Mouse (Mus musculus) embryonic facial prominence, embryonic 12.5 days (tissue): ENCODE measurements around the gene Fam102a. TPM values are rescaled to one million over a fixed set of nuclear protein-coding genes. Genes with fewer than 3 reads are reported as not detected.

ENCODE experiments used
- ATAC-seq: fragments of 200-750 bp; cut with Nextera tagmentation; 2 replicates; pipeline ENCODE4 v1.8.0; 2017; ENCODE audit not compliant: insufficient number of reproducible peaks, insufficient read depth, low FRiP score, low TSS enrichment
- H3K27ac ChIP-seq: fragments of 300-500 bp; sonication (generic); 2 replicates; pipeline ENCODE4 v1.5.1; 2016; ENCODE audit warnings: mild to moderate bottlenecking
- H3K27me3 ChIP-seq: fragments of 300-500 bp; sonication (generic); 2 replicates; pipeline ENCODE4 v1.6.1; 2016; ENCODE audit warnings: mild to moderate bottlenecking, moderate library complexity
- H3K36me3 ChIP-seq: fragments of 300-500 bp; sonication (generic); 2 replicates; pipeline ENCODE4 v1.6.1; 2016; ENCODE audit warnings: mild to moderate bottlenecking
- H3K4me1 ChIP-seq: fragments of 300-500 bp; sonication (generic); 2 replicates; pipeline ENCODE4 v1.6.1; 2016
- H3K4me2 ChIP-seq: fragments of 300-500 bp; sonication (generic); replicated peaks from 2 replicates; pipeline ENCODE4 v1.6.1; 2016; ENCODE audit warnings: mild to moderate bottlenecking, moderate library complexity
- H3K4me3 ChIP-seq: fragments of 300-500 bp; sonication (generic); 2 replicates; pipeline ENCODE4 v1.5.1; 2016; ENCODE audit warnings: mild to moderate bottlenecking
- H3K9ac ChIP-seq: fragments of 300-500 bp; sonication (generic); 2 replicates; pipeline ENCODE4 v1.6.1; 2016; ENCODE audit warnings: mild to moderate bottlenecking, moderate library complexity
- H3K9me3 ChIP-seq: fragments of 300-500 bp; sonication (generic); 2 replicates; pipeline ENCODE4 v1.6.1; 2016; ENCODE audit warnings: mild to moderate bottlenecking, moderate library complexity
- WGBS: fragments of 180-500 bp; shearing (Covaris S2); methylation state at CpG from one replicate; pipeline ENCODE4 v1.1.7; 2016; 5-methylcytosine and 5-hydroxymethylcytosine counted together
- polyA plus RNA-seq: library from polyadenylated mRNA; unstranded; fragments of >200 nt; fragmentation: Nextera tagmentation; extraction: Ambion mirVana; gene quantifications from 2 replicates; pipeline ENCODE4 v1.2.1, GENCODE M21; 2016

Gene Fam102a
- polyA plus RNA-seq, 1 experiment from 2014 or later = 17.0 TPM

DNA sequence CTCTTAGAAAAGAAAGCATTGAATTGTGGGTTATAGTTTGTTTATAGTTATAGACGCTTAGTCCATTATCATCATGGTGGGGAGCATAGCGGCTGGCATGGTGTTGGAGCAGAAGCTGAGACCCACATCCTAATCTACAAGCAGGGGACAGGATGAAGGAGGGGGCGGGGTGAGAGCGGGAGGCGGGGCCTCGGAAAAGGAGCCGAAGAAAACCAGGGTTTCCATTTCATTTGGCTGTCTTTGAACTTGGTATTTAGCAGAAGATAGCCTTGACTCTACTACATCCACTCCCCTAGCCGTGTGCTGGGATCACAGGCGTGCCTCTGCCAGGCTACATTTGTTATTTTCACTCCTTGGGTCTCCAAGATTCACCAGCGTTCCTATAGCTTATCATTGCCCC, 69.5 kb downstream of the Fam102a start:
- no peak for ATAC-seq
- peaks cover 36% of the 10 kb centered on the region for H3K4me1 ChIP-seq
- H3K27me3 ChIP-seq = no peaks in the 10 kb centered on the region
- no peaks in the 10 kb centered on the region for H3K9me3 ChIP-seq
- H3K9ac ChIP-seq = no peak overlapping the region
- no peak overlapping the region for H3K4me3 ChIP-seq
- H3K27ac ChIP-seq = no peak overlapping the region
- no peaks in the 10 kb centered on the region for H3K36me3 ChIP-seq
- WGBS = 51% methylated on average over 10 of the region's 10 CpGs
- H3K4me2 ChIP-seq = no peak overlapping the region

DNA sequence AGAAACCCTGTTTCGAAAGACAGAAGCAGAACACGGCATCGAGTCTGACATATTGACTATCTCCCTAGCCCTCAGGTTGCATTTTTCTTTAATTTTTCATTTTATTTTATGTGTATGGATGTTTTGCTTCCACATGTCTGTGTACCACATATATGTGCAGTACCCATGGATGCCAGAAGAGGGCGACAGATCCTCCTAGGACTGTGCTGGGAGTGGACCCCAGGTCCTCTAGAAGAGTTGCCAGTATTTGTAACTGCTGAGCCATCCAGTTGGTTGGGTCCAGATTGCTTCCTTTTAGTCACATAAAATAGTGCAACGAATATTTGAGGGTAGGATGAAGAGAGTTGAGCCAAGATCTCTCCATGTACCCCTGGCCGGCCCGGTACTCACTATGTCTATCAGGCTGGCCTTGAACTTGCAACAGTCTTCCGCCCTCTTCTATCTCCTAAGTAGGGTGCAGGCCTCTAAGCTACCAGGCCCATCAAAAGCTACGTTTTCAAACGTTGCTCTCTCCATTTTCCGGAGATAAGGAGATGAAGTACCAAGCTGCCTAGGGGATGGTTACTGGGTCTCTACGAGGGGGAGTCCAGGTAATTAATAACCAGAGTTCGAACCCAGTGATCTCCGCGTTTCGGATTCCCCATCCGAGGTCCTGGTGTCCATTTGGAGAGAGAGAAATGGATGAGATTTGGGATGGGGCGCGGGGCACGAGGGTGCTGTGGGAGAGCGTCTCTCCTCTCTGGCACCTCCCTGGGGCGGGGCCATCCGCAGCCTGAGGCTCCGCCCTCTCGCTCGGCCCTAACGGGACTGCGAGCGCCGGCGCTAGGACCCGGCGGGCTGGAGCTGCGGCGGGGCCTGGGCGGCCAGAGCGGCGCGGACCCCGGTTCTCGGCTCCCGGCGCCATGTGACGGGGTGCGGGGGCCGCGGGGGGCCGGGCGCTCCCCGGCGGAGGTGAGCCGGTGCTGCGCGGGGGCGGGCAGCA, 71.3 kb downstream of the Fam102a start:
- peak; percentile 65; the same call in 1 of the 2 replicates for ATAC-seq
- WGBS = 11% methylated on average over 52 of the region's 55 CpGs
- H3K4me1 ChIP-seq = peaks cover 42% of the 10 kb centered on the region

DNA sequence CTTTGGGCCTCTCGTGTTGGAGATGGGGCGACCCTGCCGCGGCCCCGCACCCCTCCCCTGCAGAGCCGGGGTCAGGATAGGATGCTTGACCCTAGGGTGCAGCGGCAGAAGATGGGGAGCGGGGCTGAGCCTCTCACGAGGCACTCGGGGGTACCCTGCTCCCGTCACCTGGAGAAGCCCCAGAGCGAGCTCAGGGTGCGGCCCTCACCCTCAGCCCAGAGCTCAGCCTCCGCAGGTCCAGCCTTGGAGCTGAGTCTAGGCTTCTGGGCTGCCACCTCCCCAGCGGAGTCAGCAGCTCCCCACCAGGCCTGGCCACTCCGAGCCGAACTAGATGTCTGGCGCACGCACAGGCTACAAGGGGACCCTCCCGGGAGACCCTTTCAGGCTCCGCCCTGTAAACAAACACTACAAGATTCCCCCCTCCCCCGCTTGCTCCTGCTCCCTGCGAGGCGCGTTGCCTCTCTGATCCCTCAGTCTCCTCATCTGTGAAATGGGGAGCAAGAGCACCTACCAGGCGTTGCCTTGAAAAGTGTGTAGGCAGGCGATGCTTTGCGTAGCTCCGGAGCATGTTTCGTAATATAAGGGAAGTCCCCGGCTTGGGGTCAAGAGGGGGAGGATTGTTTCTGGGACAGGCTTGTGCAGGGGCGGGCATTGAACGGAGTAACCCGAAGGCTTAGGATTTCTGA, 72.3 kb downstream of the Fam102a start:
- no peaks in the 10 kb centered on the region for H3K27me3 ChIP-seq
- peak overlapping the region; percentile 30 for H3K27ac ChIP-seq
- H3K4me2 ChIP-seq = peak overlapping the region; percentile 80
- 5% methylated on average over 34 of the region's 34 CpGs for WGBS
- ATAC-seq = peak; percentile 48; the same call in 1 of the 2 replicates
- 0 out of 2 replicates have a peak, but pooled peaks cover 4% of the 10 kb centered on the region for H3K36me3 ChIP-seq
- peaks cover 33% of the 10 kb centered on the region for H3K4me1 ChIP-seq
- peak overlapping the region; percentile 69 for H3K9ac ChIP-seq
- H3K4me3 ChIP-seq = peak overlapping the region; percentile 77
- H3K9me3 ChIP-seq = no peaks in the 10 kb centered on the region

More for the DNA sequence above, 71.3 kb downstream of the Fam102a start:
- H3K27ac ChIP-seq = peak overlapping the region; percentile 30
- peak overlapping the region; percentile 77 for H3K4me3 ChIP-seq
- H3K36me3 ChIP-seq = no peaks in the 10 kb centered on the region
- peak overlapping the region; percentile 80 for H3K4me2 ChIP-seq
- no peaks in the 10 kb centered on the region for H3K9me3 ChIP-seq
- peak overlapping the region; percentile 69 for H3K9ac ChIP-seq
- H3K27me3 ChIP-seq = no peaks in the 10 kb centered on the region

DNA sequence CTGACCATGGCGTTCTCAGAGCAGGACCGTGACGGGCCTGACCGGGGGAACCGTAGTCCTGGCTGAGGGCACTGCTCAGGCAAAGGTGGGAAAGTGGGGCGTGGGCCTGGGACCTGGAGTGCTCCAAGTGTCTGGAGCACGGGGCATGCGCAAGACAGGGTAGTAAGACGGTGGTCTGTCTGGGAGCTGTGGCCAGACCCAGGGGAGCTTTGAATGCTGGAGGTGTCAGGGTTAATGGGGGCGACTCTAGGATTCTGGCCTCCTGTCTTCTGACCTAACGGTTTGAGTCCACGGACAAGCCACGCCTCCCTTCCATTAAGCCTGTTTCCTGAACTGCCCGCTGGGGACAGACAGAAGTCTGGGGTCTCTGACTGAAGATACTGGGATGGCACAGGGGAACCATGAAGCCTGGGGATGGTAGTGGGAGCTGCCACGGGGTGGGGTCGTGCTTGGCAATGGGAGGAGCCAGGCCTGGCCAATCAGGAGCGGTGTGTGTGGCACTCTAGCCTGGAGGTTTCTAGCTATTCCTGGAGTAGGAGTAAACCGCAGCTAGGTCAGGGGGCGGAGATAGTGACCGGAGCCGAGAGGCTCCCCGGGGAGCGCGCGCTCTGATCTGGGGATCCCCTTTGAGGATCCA, 73.1 kb downstream of the Fam102a start:
- Histone ChIP-seq H3K4me2 (peak overlapping the region; percentile 80), H3K36me3 (0 out of 2 replicates have a peak, but pooled peaks cover 11% of the 10 kb centered on the region), H3K27ac (peak overlapping the region; percentile 46; the same call in 1 of the 2 replicates), H3K9me3 (no peaks in the 10 kb centered on the region), H3K4me3 (peak overlapping the region; percentile 77), H3K9ac (no peak overlapping the region), H3K27me3 (no peaks in the 10 kb centered on the region), H3K4me1 (peaks cover 31% of the 10 kb centered on the region)
- ATAC-seq = no peak
- WGBS = 8% methylated on average over 25 of the region's 25 CpGs

DNA sequence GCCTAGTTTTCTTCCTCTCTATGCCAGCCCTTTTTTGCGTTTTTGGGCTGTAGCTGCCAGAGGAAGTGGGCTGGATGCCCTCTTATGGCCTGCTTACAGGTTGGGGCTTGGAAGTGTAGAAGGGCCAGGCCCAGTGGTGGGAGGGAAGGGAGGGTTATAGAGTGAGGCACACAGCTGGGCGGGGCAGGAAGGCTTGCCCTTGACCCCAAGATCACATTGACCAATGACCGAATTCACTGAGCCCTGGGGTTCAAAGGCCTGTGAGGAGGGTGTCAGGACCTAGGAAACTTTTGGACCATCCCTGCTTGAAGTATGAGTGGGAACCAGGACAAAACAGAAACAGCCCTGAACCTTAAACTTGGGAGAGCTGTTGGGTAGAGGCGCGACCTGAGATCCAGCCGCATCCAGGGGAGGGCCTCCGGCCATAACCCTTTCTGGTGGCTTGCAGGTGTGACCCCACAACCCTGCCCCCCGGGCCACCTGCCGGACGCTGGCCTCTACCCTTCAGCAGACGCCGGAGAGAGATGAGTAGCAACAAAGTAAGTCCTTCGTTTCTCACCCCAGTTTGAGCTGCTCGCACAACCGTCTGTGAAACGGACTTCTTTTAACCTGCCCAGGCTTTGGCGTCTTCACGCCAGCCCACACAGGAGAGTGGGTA, 73.8 kb downstream of the Fam102a start:
- H3K9me3 ChIP-seq = no peaks in the 10 kb centered on the region
- H3K4me3 ChIP-seq = peak overlapping the region; percentile 77
- 42% methylated on average over 18 of the region's 18 CpGs for WGBS
- ATAC-seq = no peak
- peak overlapping the region; percentile 80 for H3K4me2 ChIP-seq
- no peak overlapping the region for H3K9ac ChIP-seq
- peak overlapping the region; percentile 46; the same call in 1 of the 2 replicates for H3K27ac ChIP-seq
- H3K36me3 ChIP-seq = 0 out of 2 replicates have a peak, but pooled peaks cover 14% of the 10 kb centered on the region
- peaks cover 31% of the 10 kb centered on the region for H3K4me1 ChIP-seq
- no peaks in the 10 kb centered on the region for H3K27me3 ChIP-seq

DNA sequence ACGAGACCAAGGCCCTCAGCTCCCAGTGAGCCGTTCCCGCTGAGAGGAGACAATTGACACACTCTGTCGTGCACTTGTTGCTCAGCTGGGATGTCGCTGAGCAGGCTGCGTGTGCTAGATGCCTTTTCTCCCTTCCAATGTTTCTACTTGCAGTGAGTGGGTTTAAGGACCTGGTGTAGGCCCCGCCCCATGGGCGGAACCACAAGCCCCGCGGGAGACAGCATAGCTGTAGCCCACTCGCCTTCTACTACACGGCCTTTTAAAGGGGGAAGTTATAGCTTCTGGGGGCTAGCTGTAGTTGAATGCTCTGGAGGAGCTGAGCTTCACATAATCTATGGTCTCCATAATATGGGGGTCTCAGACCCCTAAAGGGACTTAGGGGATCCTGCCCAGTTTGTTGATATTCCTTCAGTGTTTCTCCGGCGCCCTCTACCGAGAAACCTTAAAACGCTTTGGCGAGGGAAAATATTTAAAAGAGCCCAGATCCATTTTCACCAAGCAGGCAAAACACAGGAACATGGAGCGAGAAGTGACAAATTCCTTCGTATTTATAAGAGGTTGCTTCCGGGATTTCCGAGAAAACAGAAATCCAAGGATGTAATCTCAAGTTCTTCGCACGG, 75.6 kb downstream of the Fam102a start:
- peaks cover 28% of the 10 kb centered on the region for H3K36me3 ChIP-seq
- H3K27me3 ChIP-seq = no peaks in the 10 kb centered on the region
- H3K9me3 ChIP-seq = no peaks in the 10 kb centered on the region
- 0 out of 2 replicates have a peak overlapping the region, but pooled peaks have one; percentile 17 for H3K27ac ChIP-seq
- peak overlapping the region; percentile 51 for H3K4me2 ChIP-seq
- H3K4me3 ChIP-seq = peak overlapping the region; percentile 36
- peaks cover 31% of the 10 kb centered on the region for H3K4me1 ChIP-seq
- no peak for ATAC-seq
- 15% methylated on average over 23 of the region's 23 CpGs for WGBS
- no peak overlapping the region for H3K9ac ChIP-seq

DNA sequence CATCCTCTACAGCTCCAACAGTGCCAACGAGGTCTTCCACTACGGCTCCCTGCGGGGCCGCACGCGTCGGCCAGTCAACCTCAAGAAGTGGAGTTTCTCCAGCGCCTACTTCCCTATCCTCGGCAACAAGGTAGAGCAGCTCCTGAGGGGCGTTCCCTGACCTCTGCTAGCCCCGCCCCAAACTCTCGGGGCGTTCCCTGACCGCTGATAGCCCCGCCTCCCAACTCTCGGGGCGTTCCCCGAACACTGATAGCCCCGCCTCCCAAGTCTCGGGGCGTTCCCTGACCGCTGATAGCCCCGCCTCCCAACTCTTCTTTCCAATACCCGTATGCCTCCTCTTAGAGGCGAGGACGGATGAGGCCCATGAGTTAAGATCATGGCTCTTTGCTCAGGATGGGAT, 77.1 kb downstream of the Fam102a start:
- H3K9ac ChIP-seq = no peak overlapping the region
- no peak overlapping the region for H3K4me3 ChIP-seq
- ATAC-seq = no peak
- no peak overlapping the region for H3K4me2 ChIP-seq
- no peaks in the 10 kb centered on the region for H3K27me3 ChIP-seq
- no peaks in the 10 kb centered on the region for H3K9me3 ChIP-seq
- no peak overlapping the region for H3K27ac ChIP-seq
- WGBS = 70% methylated on average over 26 of the region's 26 CpGs
- H3K4me1 ChIP-seq = peaks cover 29% of the 10 kb centered on the region
- peaks cover 36% of the 10 kb centered on the region for H3K36me3 ChIP-seq

DNA sequence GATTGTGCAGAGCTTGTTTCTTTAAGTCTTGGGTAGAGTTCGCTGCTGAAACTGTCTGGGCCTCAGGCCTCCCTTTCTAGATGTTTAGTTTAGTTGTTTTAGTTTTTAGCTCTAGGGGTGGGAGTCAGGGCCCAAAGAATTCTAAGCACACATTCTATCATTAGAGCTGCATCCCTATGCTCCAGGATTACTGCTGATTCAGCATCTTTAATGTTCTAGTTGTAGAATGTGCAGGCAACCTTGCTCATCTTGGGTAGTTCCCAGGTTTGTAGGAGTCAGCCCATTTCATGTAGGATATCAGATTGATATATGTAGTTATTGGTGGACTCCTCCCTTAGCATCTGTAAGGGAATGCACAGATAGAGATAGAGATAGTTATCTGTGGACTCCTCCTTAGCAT, 82.0 kb downstream of the Fam102a start:
- ATAC-seq = no peak
- H3K36me3 ChIP-seq = peaks cover 54% of the 10 kb centered on the region
- WGBS = 97% methylated on average over 1 of the region's 1 CpGs

DNA sequence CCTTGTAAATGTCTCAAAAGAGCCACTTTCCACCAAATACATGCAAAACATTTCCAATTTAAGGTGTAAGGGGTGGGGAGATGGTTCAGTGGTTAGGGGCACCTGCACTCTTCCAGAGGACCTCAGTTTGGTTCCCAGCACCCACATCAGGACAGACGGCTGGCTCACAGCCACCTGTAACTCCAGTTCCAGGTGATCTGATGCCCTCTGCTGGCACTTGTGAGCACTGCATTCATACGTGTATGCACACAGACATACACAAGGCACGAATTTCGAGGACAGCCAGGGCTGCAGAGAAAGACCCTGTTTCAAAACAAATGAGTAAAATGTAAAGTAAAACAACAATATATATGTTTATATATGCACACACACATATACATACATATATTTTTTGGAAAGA, 82.5 kb downstream of the Fam102a start:
- WGBS = 93% methylated on average over 4 of the region's 4 CpGs
- Histone ChIP-seq H3K4me3 (no peak overlapping the region), H3K27me3 (no peaks in the 10 kb centered on the region), H3K4me1 (peaks cover 42% of the 10 kb centered on the region), H3K36me3 (peaks cover 50% of the 10 kb centered on the region), H3K27ac (no peak overlapping the region), H3K9me3 (no peaks in the 10 kb centered on the region), H3K4me2 (no peak overlapping the region), H3K9ac (no peak overlapping the region)
- ATAC-seq = no peak

More for the DNA sequence above, 82.0 kb downstream of the Fam102a start:
- Histone ChIP-seq H3K4me1 (peaks cover 39% of the 10 kb centered on the region), H3K27ac (no peak overlapping the region), H3K9ac (no peak overlapping the region), H3K4me3 (no peak overlapping the region), H3K4me2 (no peak overlapping the region), H3K27me3 (no peaks in the 10 kb centered on the region), H3K9me3 (no peaks in the 10 kb centered on the region)

DNA sequence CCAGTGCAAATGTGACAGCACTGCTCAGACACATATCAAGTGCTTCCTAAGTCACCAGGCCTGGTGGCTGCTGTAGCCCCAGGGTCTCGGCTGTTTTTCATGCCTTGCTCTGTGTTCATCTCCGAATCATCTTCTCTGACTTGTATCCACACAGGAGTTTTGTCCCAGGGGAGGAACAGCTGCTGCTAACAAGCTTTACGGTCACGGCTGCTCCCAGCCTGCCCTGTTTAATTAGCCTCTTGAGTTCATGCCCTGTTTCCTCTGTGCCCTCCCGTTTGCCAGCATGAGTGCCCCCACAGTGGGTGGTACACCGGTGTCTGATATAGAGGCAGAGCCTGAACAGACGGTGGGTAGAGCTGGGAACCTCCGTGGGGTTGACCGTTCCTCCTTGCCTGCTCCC, 82.9 kb downstream of the Fam102a start:
- H3K27ac ChIP-seq = no peak overlapping the region
- H3K4me2 ChIP-seq = no peak overlapping the region
- H3K4me3 ChIP-seq = no peak overlapping the region
- H3K4me1 ChIP-seq = peaks cover 42% of the 10 kb centered on the region
- H3K27me3 ChIP-seq = no peaks in the 10 kb centered on the region
- WGBS = 61% methylated on average over 9 of the region's 9 CpGs
- ATAC-seq = no peak
- H3K9me3 ChIP-seq = no peaks in the 10 kb centered on the region
- no peak overlapping the region for H3K9ac ChIP-seq
- H3K36me3 ChIP-seq = peaks cover 46% of the 10 kb centered on the region
